In the genomic region with DNA sequence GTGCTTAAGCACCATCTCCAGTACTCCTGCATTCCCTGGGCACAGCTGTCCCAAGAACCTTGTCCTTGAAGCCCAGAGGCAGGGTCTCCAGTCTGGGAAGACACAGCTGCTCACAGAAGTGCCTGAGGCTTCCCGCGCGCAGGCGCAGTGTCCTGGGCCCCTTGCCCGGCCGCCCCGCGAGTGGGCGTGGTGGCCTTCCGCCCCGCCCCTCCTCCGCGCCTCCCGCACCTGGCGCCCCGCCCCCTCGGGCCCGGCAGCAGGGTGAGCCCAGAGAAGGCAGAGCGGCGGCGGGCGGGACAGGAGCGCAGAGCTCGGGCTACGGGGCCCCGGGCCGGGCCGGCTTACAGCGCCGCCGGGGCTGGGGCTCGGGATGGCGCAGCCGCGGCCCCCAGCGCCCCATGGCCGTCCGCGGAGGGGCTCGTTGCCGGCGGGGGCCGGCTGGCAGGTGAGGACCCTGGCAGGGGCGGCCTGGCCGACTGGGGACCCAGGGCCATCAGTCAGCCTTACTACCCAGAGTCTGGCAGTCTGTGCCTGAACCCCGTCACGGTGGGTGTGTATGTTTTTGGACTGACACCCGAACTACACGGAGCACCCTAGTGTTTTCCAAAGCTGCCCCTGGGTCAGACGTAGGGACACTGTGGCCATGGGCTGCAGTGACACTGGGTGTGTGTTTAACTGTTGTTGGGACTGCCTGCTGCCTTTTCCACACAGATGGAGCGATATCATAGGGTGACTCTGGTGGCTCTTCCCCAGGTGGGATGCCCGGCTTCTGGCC, we compare ENCODE assay signal across 8 mouse cellular contexts. TPM values are rescaled to one million over a fixed set of nuclear protein-coding genes. Genes with fewer than 3 reads are reported as not detected.
A peak's percentile ranks its signal among the peaks of the same experiment; 100 is the strongest.
DNase-seq lines count a peak whose midpoint lies in the region; ATAC-seq and TF ChIP-seq lines count a peak whose summit lies in the region.

No protein-coding gene starts in this region.

- H3K9me3 ChIP-seq in embryonic facial prominence, embryonic 13.5 days, result no peaks in the 10 kb centered on the region
- H3K9me3 ChIP-seq in heart, embryonic 13.5 days, result no peaks in the 10 kb centered on the region
- no peaks in the 10 kb centered on the region for H3K9me3 ChIP-seq in kidney, embryonic 14.5 days (ENCODE audit: control insufficient read depth, low read length)

- ATAC-seq in embryonic facial prominence, embryonic 13.5 days (ENCODE audit: insufficient number of reproducible peaks, insufficient read depth, low FRiP score, low TSS enrichment, low read depth), result peak; percentile 83
- peak; percentile 76 for ATAC-seq in heart, embryonic 13.5 days (ENCODE audit: extremely low read depth, insufficient number of reproducible peaks, low FRiP score, low TSS enrichment)
- ATAC-seq in kidney, embryonic 14.5 days (ENCODE audit: low FRiP score, low TSS enrichment), result peak; percentile 86

- DNase-seq in B cell, adult 2 months, result peak; percentile 89 to 91
- peak; percentile 94 to 98 for DNase-seq in adrenal gland, adult (ENCODE audit: inconsistent age in 2 of 2, low spot score in 1 of 2)
- DNase-seq in lung, adult 2 months, result peak; percentile 84
- DNase-seq in ovary, adult 18-20 months (ENCODE audit: low spot score), result peak; percentile 87
- DNase-seq in thymus, postnatal 14 days, result peak; percentile 95

- H3K27ac ChIP-seq in embryonic facial prominence, embryonic 13.5 days, result no peak overlapping the region; the same call in none of the 2 replicates
- no peak overlapping the region for H3K27ac ChIP-seq in heart, embryonic 13.5 days (replicated peaks)
- H3K27ac ChIP-seq in kidney, embryonic 14.5 days (ENCODE audit: low read depth, low read length), result no peak overlapping the region

- H3K36me3 ChIP-seq in embryonic facial prominence, embryonic 13.5 days, result no peaks in the 10 kb centered on the region
- H3K36me3 ChIP-seq in heart, embryonic 13.5 days, result no peaks in the 10 kb centered on the region
- no peaks in the 10 kb centered on the region for H3K36me3 ChIP-seq in kidney, embryonic 14.5 days (ENCODE audit: control insufficient read depth, insufficient read depth, low read length)

- H3K27me3 ChIP-seq in embryonic facial prominence, embryonic 13.5 days, result no peaks in the 10 kb centered on the region; the same call in 1 of the 2 replicates
- H3K27me3 ChIP-seq in heart, embryonic 13.5 days (replicated peaks), result peaks cover 97% of the 10 kb centered on the region
- H3K27me3 ChIP-seq in kidney, embryonic 14.5 days (ENCODE audit: control insufficient read depth, insufficient read depth, low read length), result no peaks in the 10 kb centered on the region

- no peak for TF ChIP-seq CTCF in lung, adult 2 months (IDR thresholded peaks at IDR 0.05; ENCODE audit: insufficient read depth, low read length)

- peak; percentile 38; the same call in 1 of the 2 replicates for TF ChIP-seq POLR2A in lung, adult 2 months (IDR thresholded peaks at IDR 0.05; ENCODE audit: borderline replicate concordance, extremely low read depth, low read depth, low read length)

- WGBS in embryonic facial prominence, embryonic 13.5 days, result 3% methylated on average over 52 of the region's 52 CpGs
- 4% methylated on average over 51 of the region's 52 CpGs for WGBS in heart, embryonic 13.5 days
- WGBS in kidney, embryonic 14.5 days, result 2% methylated on average over 50 of the region's 52 CpGs
- WGBS in lung, adult 2 months, result 5% methylated on average over 50 of the region's 52 CpGs

- peak overlapping the region; percentile 85 for H3K9ac ChIP-seq in embryonic facial prominence, embryonic 13.5 days
- peak overlapping the region; percentile 82 for H3K9ac ChIP-seq in heart, embryonic 13.5 days
- peak overlapping the region; percentile 72 for H3K9ac ChIP-seq in kidney, embryonic 14.5 days (ENCODE audit: low read depth, low read length)

- peaks cover 24% of the 10 kb centered on the region for H3K4me1 ChIP-seq in embryonic facial prominence, embryonic 13.5 days
- peaks cover 14% of the 10 kb centered on the region for H3K4me1 ChIP-seq in heart, embryonic 13.5 days
- H3K4me1 ChIP-seq in kidney, embryonic 14.5 days (ENCODE audit: control insufficient read depth, insufficient read depth, low read length), result peaks cover 6% of the 10 kb centered on the region
- H3K4me1 ChIP-seq in lung, adult 2 months (ENCODE audit: control insufficient read depth, insufficient read depth, low read length), result no peaks in the 10 kb centered on the region

- peak overlapping the region; percentile 66 for H3K4me3 ChIP-seq in embryonic facial prominence, embryonic 13.5 days
- peak overlapping the region; percentile 60 for H3K4me3 ChIP-seq in heart, embryonic 13.5 days
- peak overlapping the region; percentile 62 for H3K4me3 ChIP-seq in kidney, embryonic 14.5 days (ENCODE audit: low read length)
- peak overlapping the region; percentile 50 for H3K4me3 ChIP-seq in lung, adult 2 months (replicated peaks; ENCODE audit: extremely low read depth, low read depth, low read length)

- peak overlapping the region; percentile 92 for H3K4me2 ChIP-seq in embryonic facial prominence, embryonic 13.5 days
- H3K4me2 ChIP-seq in heart, embryonic 13.5 days, result peak overlapping the region; percentile 89
- H3K4me2 ChIP-seq in kidney, embryonic 14.5 days (replicated peaks; ENCODE audit: low read depth, low read length), result peak overlapping the region; percentile 91

RNA-seq across cellular contexts. Expression of gene Rap1gap, which starts 42.9 kb away (rescaled TPM):
- 15.7 and 17.0 TPM in 2 replicates for polyA plus RNA-seq in embryonic facial prominence, embryonic 13.5 days (2015; fragmentation: Nextera tagmentation; extraction: Ambion mirVana)
- polyA plus RNA-seq in heart, embryonic 13.5 days (2015; fragmentation: Nextera tagmentation; extraction: Ambion mirVana), result 5.1 and 6.1 TPM in 2 replicates
- polyA plus RNA-seq in kidney, embryonic 14.5 days (2014; fragmentation: Nextera tagmentation; extraction: Ambion mirVana), result 6.6 and 10.3 TPM in 2 replicates
- 68.3 and 101 TPM in 2 replicates for polyA plus RNA-seq in lung, adult 2 months (2012; rRNA removed)
